Comparison of ENCODE assay signal across 8 mouse cellular contexts in the genomic region with DNA sequence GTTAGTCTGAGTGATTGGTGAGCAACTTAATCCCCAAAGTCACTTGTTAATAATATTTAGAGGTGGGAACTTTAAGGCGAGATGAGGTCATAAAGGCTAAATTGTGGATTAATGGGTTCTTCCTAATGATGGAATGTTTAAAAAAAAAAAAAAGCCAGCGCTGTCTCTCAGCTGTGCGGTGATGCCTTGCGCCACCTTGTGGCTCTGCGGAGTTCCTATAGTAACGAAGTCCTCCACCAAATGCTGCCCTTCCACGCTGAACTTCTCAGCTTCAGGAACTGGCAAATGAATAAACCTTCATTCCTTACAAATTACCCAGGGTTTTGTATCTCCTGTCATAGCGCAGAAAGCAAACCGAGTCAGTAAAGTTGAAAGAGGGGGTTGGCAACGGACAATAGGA. TPM values are rescaled to one million over a fixed set of nuclear protein-coding genes. Genes with fewer than 3 reads are reported as not detected.
A peak's percentile ranks its signal among the peaks of the same experiment; 100 is the strongest.
DNase-seq lines count a peak whose midpoint lies in the region; ATAC-seq and TF ChIP-seq lines count a peak whose summit lies in the region.
"Had no signal": no experiment of that assay in that cellular context is flagged by ENCODE, and none has a peak within 500 bp of the region (broad histone marks: within the 10 kb centered on the region; RNA-seq: fewer than 3 reads in every experiment).

No protein-coding gene starts in this region.

- H3K4me1 ChIP-seq in liver, embryonic 11.5 days (replicated peaks; ENCODE audit: control insufficient read depth, insufficient read depth, low read length) = 0 out of 2 replicates have a peak, but pooled peaks cover 3% of the 10 kb centered on the region
- H3K4me1 ChIP-seq: neural tube, embryonic 12.5 days had no signal

- H3K9ac ChIP-seq in liver, embryonic 11.5 days (ENCODE audit: low read depth, low read length) = no peak overlapping the region
- H3K9ac ChIP-seq: neural tube, embryonic 12.5 days had no signal

- in situ Hi-C loops in Patski (cut with MboI; ENCODE audit: low pct_unique_long_range_greater_than_20kb) = no loop called here

- H3K36me3 ChIP-seq in liver, embryonic 11.5 days (ENCODE audit: control insufficient read depth, insufficient read depth, low read length) = no peaks in the 10 kb centered on the region
- H3K36me3 ChIP-seq: neural tube, embryonic 12.5 days had no signal

- DNase-seq in liver = peak; percentile 41
- DNase-seq in liver, embryonic 11.5 days (ENCODE audit: low spot score) = no peak
- DNase-seq in Patski (ENCODE audit: low read depth, low spot score) = no peak
- peak; percentile 75 for DNase-seq in embryo, embryonic 10 days (ENCODE audit: low spot score)
- peak; percentile 45 for DNase-seq in kidney, postnatal 14 days
- peak; percentile 53 for DNase-seq in lung, postnatal 10 days
- DNase-seq in right cerebral cortex, postnatal 14 days = peak; percentile 77

- no peak overlapping the region for H3K27ac ChIP-seq in liver, embryonic 11.5 days (ENCODE audit: low read depth, low read length)
- H3K27ac ChIP-seq: neural tube, embryonic 12.5 days had no signal

- no peaks in the 10 kb centered on the region for H3K27me3 ChIP-seq in liver, embryonic 11.5 days (replicated peaks; ENCODE audit: control insufficient read depth, insufficient read depth, low read length)
- H3K27me3 ChIP-seq in Patski = no peaks in the 10 kb centered on the region
- H3K27me3 ChIP-seq: neural tube, embryonic 12.5 days had no signal

- CTCF ChIA-PET in Patski (lab: Charles Lee) = interaction anchor here (0.7 kb wide), 1 partner anchor 15 kb away, joined by 3 read pairs; no protein-coding TSS in a partner anchor

- no peaks in the 10 kb centered on the region for H3K9me3 ChIP-seq in liver, embryonic 11.5 days (ENCODE audit: control insufficient read depth, low read length)
- H3K9me3 ChIP-seq: neural tube, embryonic 12.5 days had no signal

- TF ChIP-seq CTCF in Patski (IDR thresholded peaks at IDR 0.05) = peak; percentile 63

- 7% methylated on average over 10 of the region's 10 CpGs for WGBS in liver, embryonic 11.5 days

- no peak overlapping the region for H3K4me2 ChIP-seq in liver, embryonic 11.5 days
- H3K4me2 ChIP-seq: neural tube, embryonic 12.5 days had no signal

- no peak for ATAC-seq in liver, embryonic 11.5 days (replicated peaks; ENCODE audit: low FRiP score)
- no peak for ATAC-seq in Patski

- H3K4me3 ChIP-seq in liver, embryonic 11.5 days (ENCODE audit: low read depth, low read length) = no peak overlapping the region
- H3K4me3 ChIP-seq: neural tube, embryonic 12.5 days had no signal

- POLR2A ChIA-PET in Patski (lab: Charles Lee) = no interaction called here

RNA-seq across cellular contexts. Expression of gene Rps29, which starts 27.0 kb away (rescaled TPM):
- 1,745 and 1,937 TPM in 2 replicates for polyA plus RNA-seq in liver, embryonic 11.5 days (2014; fragmentation: Nextera tagmentation; extraction: Ambion mirVana)
- 940 TPM for polyA plus RNA-seq in Patski (2021)

RNA-seq across cellular contexts. Expression of gene Lrr1, which starts 36.6 kb away (rescaled TPM):
- 28.5 and 33.5 TPM in 2 replicates for polyA plus RNA-seq in liver, embryonic 11.5 days (2014; fragmentation: Nextera tagmentation; extraction: Ambion mirVana)
- 3.1 TPM for polyA plus RNA-seq in Patski (2021)

RNA-seq across cellular contexts. Expression of gene Rpl36al, which starts 51.9 kb away (rescaled TPM):
- 999 and 1,044 TPM in 2 replicates for polyA plus RNA-seq in liver, embryonic 11.5 days (2014; fragmentation: Nextera tagmentation; extraction: Ambion mirVana)
- polyA plus RNA-seq in Patski (2021) = 455 TPM

RNA-seq across cellular contexts. Expression of gene Mgat2, which starts 52.0 kb away (rescaled TPM):
- 44.9 and 50.7 TPM in 2 replicates for polyA plus RNA-seq in liver, embryonic 11.5 days (2014; fragmentation: Nextera tagmentation; extraction: Ambion mirVana)
- polyA plus RNA-seq in Patski (2021) = 65.9 TPM

Comparison
In these comparisons a context has a peak if more than half of its experiments do, and no peak if none do; other contexts are left out.
1. DNase-seq: peak in liver (single experiment), embryo, embryonic 10 days (single experiment), kidney, postnatal 14 days (single experiment), lung, postnatal 10 days (single experiment) and right cerebral cortex, postnatal 14 days (single experiment); none in liver, embryonic 11.5 days (single experiment) and Patski (single experiment).